Mouse (Mus musculus) neural tube, embryonic 15.5 days (tissue): ENCODE data around the gene Snx1. TPM values are rescaled to one million over a fixed set of nuclear protein-coding genes. Genes with fewer than 3 reads are reported as not detected.

Source experiments
- ATAC-seq: fragments of 200-750 bp; cut with Nextera tagmentation; 2 replicates; pipeline ENCODE4 v1.8.0; 2017; ENCODE audit warnings: mild to moderate bottlenecking, moderate TSS enrichment, moderate library complexity; ENCODE audit not compliant: low FRiP score
- H3K27ac ChIP-seq: fragments of 300-500 bp; sonication (generic); replicated peaks from 2 replicates; pipeline ENCODE4 v1.5.1; 2015; ENCODE audit warnings: mild to moderate bottlenecking, inconsistent platforms
- H3K27me3 ChIP-seq: fragments of 300-500 bp; sonication (generic); replicated peaks from 2 replicates; pipeline ENCODE4 v1.6.1; 2015; ENCODE audit warnings: inconsistent platforms
- H3K36me3 ChIP-seq: fragments of 300-500 bp; sonication (generic); 2 replicates; pipeline ENCODE4 v1.6.1; 2015; ENCODE audit warnings: inconsistent platforms
- H3K4me1 ChIP-seq: fragments of 300-500 bp; sonication (generic); 2 replicates; pipeline ENCODE4 v1.6.1; 2015; ENCODE audit warnings: inconsistent platforms
- H3K4me2 ChIP-seq: fragments of 300-500 bp; sonication (generic); 2 replicates; pipeline ENCODE4 v1.6.1; 2015; ENCODE audit warnings: inconsistent platforms, mild to moderate bottlenecking, moderate library complexity
- H3K4me3 ChIP-seq: fragments of 300-500 bp; sonication (generic); replicated peaks from 2 replicates; pipeline ENCODE4 v1.5.1; 2015; ENCODE audit warnings: mild to moderate bottlenecking, inconsistent platforms
- H3K9ac ChIP-seq: fragments of 300-500 bp; sonication (generic); replicated peaks from 2 replicates; pipeline ENCODE4 v1.6.1; 2015; ENCODE audit warnings: mild to moderate bottlenecking, inconsistent platforms
- H3K9me3 ChIP-seq: fragments of 300-500 bp; sonication (generic); replicated peaks from 2 replicates; pipeline ENCODE4 v1.6.1; 2016; ENCODE audit warnings: inconsistent platforms
- WGBS: fragments of 180-500 bp; shearing (Covaris S2); methylation state at CpG from one replicate; pipeline ENCODE4 v1.1.7; 2015; ENCODE audit warnings: mixed read lengths; 5-methylcytosine and 5-hydroxymethylcytosine counted together
- polyA plus RNA-seq: library from polyadenylated mRNA; unstranded; fragments of >200 nt; fragmentation: Nextera tagmentation; extraction: Ambion mirVana; gene quantifications from 2 replicates; pipeline ENCODE4 v1.2.1, GENCODE M21; 2015

Snx1 gene
- polyA plus RNA-seq, 1 experiment from 2014 or later, result 70.4 TPM

DNA sequence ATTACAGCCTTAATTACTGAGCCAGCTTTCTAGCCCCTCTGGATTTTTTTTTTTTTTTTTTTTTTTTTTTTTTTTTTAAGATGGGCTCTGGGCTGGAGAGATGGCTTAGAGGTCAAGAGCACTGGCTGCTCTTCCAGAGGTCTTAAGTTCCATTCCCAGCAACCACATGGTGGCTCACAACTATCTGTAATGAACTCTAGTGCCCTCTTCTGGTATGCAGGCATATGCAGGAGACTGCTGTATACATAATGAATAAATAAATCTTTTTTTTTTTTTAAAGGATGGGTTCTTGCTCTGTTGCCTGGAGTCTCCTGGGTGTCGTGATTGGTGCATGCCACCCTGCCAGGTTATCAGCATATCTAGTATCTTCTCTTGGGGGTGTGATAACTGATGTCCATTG, 29.1 kb upstream of the Snx1 start:
- Histone ChIP-seq H3K4me1 (peaks cover 9% of the 10 kb centered on the region), H3K27me3 (peaks cover 24% of the 10 kb centered on the region), H3K27ac (no peak overlapping the region), H3K36me3 (no peaks in the 10 kb centered on the region), H3K4me3 (no peak overlapping the region), H3K9ac (no peak overlapping the region), H3K4me2 (no peak overlapping the region), H3K9me3 (no peaks in the 10 kb centered on the region)
- WGBS, result 85% methylated on average over 1 of the region's 1 CpGs
- ATAC-seq, result no peak

DNA sequence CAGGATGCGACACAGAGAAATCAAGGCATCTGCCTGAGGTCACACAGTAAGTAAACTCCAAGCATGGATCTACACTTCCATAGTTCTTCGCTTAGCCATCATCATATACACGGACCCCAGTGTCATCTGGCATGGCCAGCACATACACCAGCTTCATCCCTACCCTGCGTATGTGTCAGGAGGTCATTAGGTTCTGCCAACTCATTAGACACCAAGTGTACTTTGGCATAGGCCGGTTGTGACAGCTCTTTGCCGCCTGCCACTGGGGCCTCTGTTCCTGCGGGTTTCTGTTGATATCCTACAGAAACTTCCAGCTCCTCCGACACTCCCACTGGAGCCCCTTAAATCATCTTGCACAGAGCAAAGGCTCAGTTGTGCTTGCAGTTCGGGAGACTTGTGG, 27.6 kb upstream of the Snx1 start:
- Histone ChIP-seq H3K4me2 (no peak overlapping the region), H3K4me3 (no peak overlapping the region), H3K9me3 (no peaks in the 10 kb centered on the region), H3K27me3 (peaks cover 19% of the 10 kb centered on the region), H3K4me1 (peaks cover 9% of the 10 kb centered on the region), H3K36me3 (no peaks in the 10 kb centered on the region), H3K27ac (no peak overlapping the region), H3K9ac (no peak overlapping the region)
- 91% methylated on average over 9 of the region's 9 CpGs for WGBS
- ATAC-seq, result no peak

DNA sequence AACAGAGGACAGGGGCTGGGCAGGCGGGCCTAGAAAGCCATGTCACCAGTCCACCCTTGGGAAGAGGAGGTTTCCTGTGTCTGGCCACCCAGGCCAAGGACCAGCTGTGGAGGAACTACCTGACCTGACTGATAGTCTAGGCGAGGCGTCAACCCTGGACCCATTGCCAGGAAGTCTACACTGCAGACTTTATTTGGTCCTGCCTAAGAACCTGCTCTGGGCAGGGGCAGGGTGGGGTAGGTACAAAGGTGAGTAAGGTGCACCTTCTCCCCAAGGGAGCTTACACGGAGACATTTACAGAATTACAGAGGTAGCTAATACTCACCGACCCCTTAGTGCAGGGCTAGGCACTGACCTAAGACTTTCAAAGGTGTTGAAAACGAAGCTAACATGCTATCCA, 27.2 kb upstream of the Snx1 start:
- no peak for ATAC-seq
- Histone ChIP-seq H3K27ac (no peak overlapping the region), H3K4me1 (peaks cover 9% of the 10 kb centered on the region), H3K4me2 (no peak overlapping the region), H3K4me3 (no peak overlapping the region), H3K36me3 (no peaks in the 10 kb centered on the region), H3K27me3 (peaks cover 15% of the 10 kb centered on the region), H3K9me3 (no peaks in the 10 kb centered on the region), H3K9ac (no peak overlapping the region)
- 91% methylated on average over 6 of the region's 6 CpGs for WGBS

DNA sequence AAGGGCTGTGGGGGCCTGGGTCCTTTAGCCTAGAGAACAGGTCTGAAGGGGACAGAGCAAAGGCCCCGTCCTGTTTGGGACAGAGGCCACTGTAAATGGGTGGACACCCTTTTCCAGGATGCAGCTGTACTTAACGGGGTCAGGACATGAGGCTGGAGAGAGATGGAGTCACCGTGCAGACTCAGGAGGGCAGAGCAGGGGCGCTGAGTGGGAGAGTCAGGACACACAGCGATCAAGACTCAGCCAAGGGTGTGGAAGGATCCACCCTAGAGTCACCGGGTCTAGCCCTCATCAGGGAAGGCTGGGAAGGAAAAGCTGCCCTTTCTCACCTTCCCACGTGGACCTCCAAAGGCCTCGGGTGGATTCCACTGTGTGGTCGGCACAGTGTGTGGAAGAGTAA, 25.6 kb upstream of the Snx1 start:
- no peaks in the 10 kb centered on the region for H3K36me3 ChIP-seq
- no peaks in the 10 kb centered on the region for H3K27me3 ChIP-seq
- H3K4me3 ChIP-seq, result no peak overlapping the region
- H3K4me1 ChIP-seq, result no peaks in the 10 kb centered on the region
- ATAC-seq, result no peak
- no peaks in the 10 kb centered on the region for H3K9me3 ChIP-seq
- whole genome bisulfite sequencing, result 67% methylated on average over 9 of the region's 9 CpGs
- no peak overlapping the region for H3K27ac ChIP-seq
- no peak overlapping the region for H3K9ac ChIP-seq
- H3K4me2 ChIP-seq, result no peak overlapping the region

DNA sequence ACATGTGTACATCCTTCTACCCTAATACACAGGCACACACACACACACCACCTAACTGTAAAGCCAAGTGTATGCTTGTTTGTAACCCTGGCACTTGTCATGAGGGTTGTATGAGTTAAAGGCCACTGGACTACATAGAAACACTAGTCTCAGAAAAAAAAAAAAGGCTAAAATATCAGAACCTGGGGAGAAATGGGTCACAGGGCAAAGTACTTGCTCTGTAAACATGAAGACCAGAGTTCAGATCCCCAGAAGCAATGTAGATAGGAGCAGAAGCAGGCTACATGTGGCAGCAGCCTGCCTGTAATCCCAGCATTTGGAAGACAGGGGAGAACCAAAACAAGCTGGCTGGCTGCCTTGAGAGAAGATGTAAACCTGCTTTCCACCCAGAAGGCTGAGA, 19.8 kb upstream of the Snx1 start:
- ATAC-seq, result no peak
- no peak overlapping the region for H3K27ac ChIP-seq
- no peaks in the 10 kb centered on the region for H3K27me3 ChIP-seq
- H3K4me2 ChIP-seq, result no peak overlapping the region
- no peak overlapping the region for H3K9ac ChIP-seq
- no peaks in the 10 kb centered on the region for H3K9me3 ChIP-seq
- H3K4me3 ChIP-seq, result no peak overlapping the region
- no peaks in the 10 kb centered on the region for H3K36me3 ChIP-seq
- H3K4me1 ChIP-seq, result no peaks in the 10 kb centered on the region

DNA sequence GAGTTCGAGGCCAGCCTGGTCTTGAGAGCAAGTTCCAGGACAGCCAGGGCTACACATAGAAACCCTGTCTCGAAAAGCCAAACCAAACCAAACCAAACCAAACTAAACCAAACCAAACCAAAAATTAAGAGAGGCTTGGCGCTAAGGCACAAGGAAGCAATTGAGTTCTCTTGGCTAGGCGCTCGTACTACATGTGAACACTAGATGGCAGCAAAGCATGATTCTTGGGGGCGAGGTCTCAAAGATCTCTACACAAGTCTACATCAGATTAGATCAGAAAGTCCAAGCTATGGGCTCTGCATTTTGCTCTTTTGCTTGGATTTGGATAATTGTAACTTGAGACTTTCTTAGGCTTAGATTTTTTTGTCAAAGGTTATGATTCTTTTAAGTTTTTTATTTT, 17.9 kb upstream of the Snx1 start:
- H3K9me3 ChIP-seq, result no peaks in the 10 kb centered on the region
- H3K27me3 ChIP-seq, result no peaks in the 10 kb centered on the region
- H3K4me2 ChIP-seq, result no peak overlapping the region
- H3K27ac ChIP-seq, result no peak overlapping the region
- ATAC-seq, result peak; percentile 59; the same call in 1 of the 2 replicates
- H3K9ac ChIP-seq, result no peak overlapping the region
- 6% methylated on average over 6 of the region's 6 CpGs for WGBS
- no peaks in the 10 kb centered on the region for H3K4me1 ChIP-seq
- H3K36me3 ChIP-seq, result peaks cover 14% of the 10 kb centered on the region
- no peak overlapping the region for H3K4me3 ChIP-seq

DNA sequence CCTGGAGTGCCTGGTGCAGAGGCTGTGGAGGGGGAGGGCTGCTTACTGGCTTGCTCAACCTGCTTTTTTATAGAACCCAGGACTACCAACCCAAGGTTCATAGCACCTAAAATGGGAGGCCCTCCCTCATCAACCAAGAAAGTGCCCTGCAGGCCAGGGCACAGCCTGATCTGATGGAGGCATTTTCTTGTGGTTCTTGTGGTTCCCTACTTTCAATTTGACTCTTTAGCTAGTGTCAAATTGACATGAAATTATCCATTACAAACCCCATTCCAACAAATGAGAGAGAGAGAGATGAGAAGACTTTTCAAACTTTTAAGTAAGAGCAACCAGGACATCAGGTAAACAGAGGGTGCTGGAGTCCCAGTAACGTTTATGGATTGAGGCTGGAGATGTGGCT, 15.9 kb upstream of the Snx1 start:
- Histone ChIP-seq H3K4me3 (no peak overlapping the region), H3K27me3 (no peaks in the 10 kb centered on the region), H3K36me3 (peaks cover 31% of the 10 kb centered on the region), H3K9me3 (no peaks in the 10 kb centered on the region), H3K27ac (no peak overlapping the region), H3K4me1 (no peaks in the 10 kb centered on the region), H3K9ac (no peak overlapping the region), H3K4me2 (no peak overlapping the region)
- no peak for ATAC-seq
- WGBS, result 80% methylated on average over 1 of the region's 1 CpGs

DNA sequence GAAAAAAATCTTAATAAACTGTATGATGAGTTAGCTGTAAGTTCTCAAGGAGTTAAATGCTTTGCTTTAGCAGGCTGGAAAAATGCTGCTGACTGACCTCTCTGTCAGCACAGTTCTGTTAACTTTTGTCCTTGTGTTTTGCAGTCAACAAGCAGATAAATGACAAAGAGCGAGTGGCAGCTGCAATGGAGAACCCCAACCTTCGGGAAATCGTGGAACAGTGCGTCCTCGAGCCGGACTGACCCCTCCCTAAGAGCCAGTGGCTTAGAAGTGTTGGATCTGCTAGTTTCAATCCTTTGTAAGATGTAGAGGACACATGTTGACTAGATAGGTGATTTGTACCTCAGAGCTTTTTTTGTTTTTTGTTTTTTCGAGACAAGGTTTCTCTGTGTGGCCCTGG, 11.8 kb upstream of the Snx1 start:
- WGBS, result 92% methylated on average over 7 of the region's 7 CpGs
- no peak for ATAC-seq
- H3K36me3 ChIP-seq, result peaks cover 63% of the 10 kb centered on the region

DNA sequence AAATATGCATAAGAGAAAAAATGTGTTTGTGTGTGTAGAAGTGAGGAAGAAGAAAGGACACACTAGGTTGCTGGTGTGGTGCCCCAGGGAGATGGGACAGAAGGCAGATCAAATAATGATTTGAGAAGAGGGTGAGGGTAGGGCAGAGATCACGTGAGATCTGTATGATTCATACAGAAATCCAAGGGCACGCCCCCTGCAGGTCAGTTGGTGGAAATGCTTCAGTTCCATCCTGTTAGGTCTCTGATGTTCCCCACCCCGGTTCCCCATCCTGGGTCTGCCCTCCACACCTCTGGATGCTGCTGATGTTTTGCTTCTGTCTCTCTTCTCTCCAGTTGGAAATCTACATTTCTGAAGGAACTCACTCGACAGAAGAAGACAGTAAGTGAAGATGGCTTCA, 9.6 kb upstream of the Snx1 start:
- Histone ChIP-seq H3K4me1 (no peaks in the 10 kb centered on the region), H3K4me3 (no peak overlapping the region), H3K36me3 (peaks cover 67% of the 10 kb centered on the region), H3K9me3 (no peaks in the 10 kb centered on the region), H3K9ac (no peak overlapping the region), H3K27me3 (no peaks in the 10 kb centered on the region), H3K4me2 (no peak overlapping the region), H3K27ac (no peak overlapping the region)
- no peak for ATAC-seq
- WGBS, result 52% methylated on average over 4 of the region's 4 CpGs

More for the DNA sequence above, 11.8 kb upstream of the Snx1 start:
- Histone ChIP-seq H3K9me3 (no peaks in the 10 kb centered on the region), H3K4me3 (no peak overlapping the region), H3K9ac (no peak overlapping the region), H3K4me2 (no peak overlapping the region), H3K4me1 (no peaks in the 10 kb centered on the region), H3K27ac (no peak overlapping the region), H3K27me3 (no peaks in the 10 kb centered on the region)

DNA sequence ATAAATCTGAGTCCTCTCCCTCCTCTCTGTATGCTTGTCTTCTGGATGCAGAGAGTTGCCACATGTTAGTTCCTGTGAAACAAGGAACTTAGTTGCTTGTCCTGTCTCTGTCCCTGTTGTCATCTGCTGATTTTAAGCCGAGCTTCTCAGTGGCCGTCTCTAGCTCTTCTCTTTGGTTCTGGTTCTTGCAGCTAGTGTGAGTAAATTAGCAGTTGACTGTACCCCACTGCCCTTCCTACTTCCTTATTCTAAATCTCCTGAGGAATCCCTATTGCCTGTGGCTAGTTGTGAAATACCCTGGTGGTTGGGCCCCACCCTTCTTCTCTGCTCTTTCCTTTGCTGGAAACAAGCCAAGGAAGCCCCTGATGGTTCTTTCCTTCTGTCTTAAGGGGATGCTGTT, 5.1 kb upstream of the Snx1 start:
- no peaks in the 10 kb centered on the region for H3K9me3 ChIP-seq
- no peak overlapping the region for H3K4me3 ChIP-seq
- H3K27ac ChIP-seq, result no peak overlapping the region
- H3K4me2 ChIP-seq, result no peak overlapping the region
- 94% methylated on average over 2 of the region's 2 CpGs for WGBS
- H3K36me3 ChIP-seq, result peaks cover 28% of the 10 kb centered on the region
- no peak overlapping the region for H3K9ac ChIP-seq
- peaks cover 12% of the 10 kb centered on the region for H3K4me1 ChIP-seq
- no peaks in the 10 kb centered on the region for H3K27me3 ChIP-seq
- no peak for ATAC-seq

DNA sequence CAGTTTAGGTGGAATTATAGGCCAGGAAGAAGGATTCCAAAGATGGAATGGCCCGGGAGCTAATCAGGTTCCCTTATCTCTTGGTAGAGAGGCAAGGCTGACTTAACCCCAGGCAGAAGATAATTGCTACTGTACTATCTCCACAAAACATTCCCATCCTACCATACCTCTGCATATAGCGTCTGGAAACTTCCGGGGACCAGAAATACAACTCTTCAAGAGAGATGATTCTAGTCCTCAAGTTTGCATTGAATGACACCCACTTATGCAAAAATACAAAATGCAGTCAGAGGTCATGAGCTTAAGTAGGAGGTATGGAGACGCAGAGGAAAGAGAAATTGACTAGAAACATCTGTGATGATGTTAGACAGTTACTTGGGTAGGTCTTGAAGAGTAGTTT, 1.5 kb upstream of the Snx1 start:
- no peak for ATAC-seq
- peak overlapping the region; percentile 84 for H3K4me2 ChIP-seq

DNA sequence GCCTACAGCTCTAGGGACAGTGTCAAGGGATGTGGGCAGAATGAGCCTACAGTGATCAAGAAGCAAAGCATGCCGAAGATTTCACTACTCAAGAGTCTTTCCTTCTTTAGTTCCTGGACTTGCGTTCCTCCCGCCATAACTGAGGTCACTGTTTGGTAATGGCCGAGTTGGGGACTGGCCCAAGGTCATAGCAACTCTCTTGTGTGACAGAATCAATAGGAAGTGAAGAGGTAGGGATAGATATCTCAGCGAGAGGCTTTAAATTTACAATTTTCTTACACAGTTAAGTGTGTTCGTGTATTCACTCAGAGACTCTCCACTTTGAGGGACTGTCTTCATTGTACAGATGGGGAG, 783 bp upstream of the Snx1 start:
- H3K4me2 ChIP-seq, result peak overlapping the region; percentile 84

More for the DNA sequence above, 1.5 kb upstream of the Snx1 start:
- no peaks in the 10 kb centered on the region for H3K27me3 ChIP-seq
- H3K4me3 ChIP-seq, result 0 out of 2 replicates have a peak overlapping the region, but pooled peaks have one; percentile 67
- no peaks in the 10 kb centered on the region for H3K9me3 ChIP-seq
- H3K36me3 ChIP-seq, result peaks cover 1% of the 10 kb centered on the region
- no peak overlapping the region for H3K9ac ChIP-seq
- H3K27ac ChIP-seq, result no peak overlapping the region
- peaks cover 37% of the 10 kb centered on the region for H3K4me1 ChIP-seq
- WGBS, result 97% methylated on average over 4 of the region's 4 CpGs

More for the DNA sequence above, 783 bp upstream of the Snx1 start:
- no peak for ATAC-seq
- Histone ChIP-seq H3K27ac (peak overlapping the region; percentile 83), H3K4me1 (peaks cover 42% of the 10 kb centered on the region), H3K27me3 (no peaks in the 10 kb centered on the region), H3K36me3 (no peaks in the 10 kb centered on the region), H3K4me3 (peak overlapping the region; percentile 67), H3K9ac (peak overlapping the region; percentile 69), H3K9me3 (no peaks in the 10 kb centered on the region)
- WGBS, result 45% methylated on average over 6 of the region's 6 CpGs
